Mouse (Mus musculus) small intestine, adult 2 months (tissue): ENCODE data around the gene Napsa. TPM values are rescaled to one million over a fixed set of nuclear protein-coding genes. Genes with fewer than 3 reads are reported as not detected.

Source experiments
- H3K27ac ChIP-seq: fragments of 200-500 bp; 2 replicates; pipeline ENCODE4 v1.5.1; 2012; ENCODE audit warnings: low read depth, low read length, control low read depth, inconsistent platforms; ENCODE audit not compliant: insufficient read depth
- H3K27me3 ChIP-seq: fragments of 200-500 bp; 2 replicates; pipeline ENCODE4 v1.6.1; 2012; ENCODE audit warnings: mild to moderate bottlenecking, moderate library complexity, low read length, inconsistent platforms; ENCODE audit not compliant: control insufficient read depth, insufficient read depth
- H3K36me3 ChIP-seq: fragments of 200-500 bp; 2 replicates; pipeline ENCODE4 v1.6.1; 2012; ENCODE audit warnings: mild to moderate bottlenecking, low read length, control low read depth, inconsistent platforms; ENCODE audit not compliant: control insufficient read depth, insufficient read depth
- H3K4me1 ChIP-seq: fragments of 200-500 bp; 2 replicates; pipeline ENCODE4 v1.6.1; 2012; ENCODE audit warnings: low read length, inconsistent platforms, mixed read lengths; ENCODE audit not compliant: control insufficient read depth, insufficient read depth, insufficient read length
- H3K4me3 ChIP-seq: fragments of 200-500 bp; 2 replicates; pipeline ENCODE4 v1.5.1; 2012; ENCODE audit warnings: low read depth, mild to moderate bottlenecking, control low read depth, inconsistent platforms, low read length, moderate library complexity
- CTCF ChIP-seq: fragments of 200-500 bp; IDR thresholded peaks from 2 replicates; pipeline ENCODE4 v1.5.1; 2012; ENCODE audit warnings: low read depth, mild to moderate bottlenecking, control low read depth, inconsistent platforms, low read length, moderate library complexity, mixed read lengths; ENCODE audit not compliant: insufficient replicate concordance, insufficient read length; ENCODE audit errors: extremely low read depth
- POLR2A ChIP-seq: fragments of 200-500 bp; IDR thresholded peaks from 2 replicates; pipeline ENCODE4 v1.6.1; 2012; ENCODE audit warnings: low read depth, mild to moderate bottlenecking, control low read depth, inconsistent platforms, low read length, moderate library complexity
- WGBS: fragments of 180-500 bp; shearing (Covaris S2); methylation state at CpG from one replicate; pipeline ENCODE4 v1.1.7; 2018; 5-methylcytosine and 5-hydroxymethylcytosine counted together
- polyA plus RNA-seq: library from polyadenylated mRNA; depleted of rRNA; stranded (reverse); fragments of >200 nt; gene quantifications from 2 replicates; pipeline ENCODE4 v1.2.3, GENCODE M21; 2012

The Napsa gene
- polyA plus RNA-seq, 1 experiment, result 11.1 TPM

DNA sequence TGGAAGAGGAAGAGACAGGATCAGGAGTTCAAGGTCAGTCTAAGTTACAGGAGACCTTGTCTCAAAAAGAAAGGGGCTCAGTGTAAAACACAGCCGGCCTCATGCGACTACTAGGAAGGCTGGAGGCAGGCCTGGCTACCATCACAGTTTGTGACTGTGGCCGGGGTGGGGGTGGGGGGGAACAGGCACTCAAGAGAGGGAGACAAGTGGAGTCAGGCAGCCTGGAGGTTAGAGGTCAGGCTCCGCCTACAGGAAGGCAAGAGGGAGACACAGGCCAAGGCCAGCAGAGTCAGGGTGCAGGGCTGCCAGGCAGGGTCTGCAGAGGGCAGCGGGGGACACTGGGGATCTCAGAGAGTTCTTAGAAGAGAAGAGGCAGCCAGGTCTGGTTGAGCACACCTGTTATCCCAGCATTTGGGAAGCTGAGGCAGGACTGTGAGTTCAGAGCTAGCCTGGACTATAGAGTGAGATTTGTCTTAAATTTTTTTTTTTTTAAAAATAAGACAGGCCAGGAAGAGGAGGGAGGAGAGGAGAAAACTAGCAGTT, 24.9 kb downstream of the Napsa start:
- no peak for TF ChIP-seq CTCF
- TF ChIP-seq POLR2A, result no peak
- Histone ChIP-seq H3K36me3 (no peaks in the 10 kb centered on the region), H3K4me1 (peaks cover 5% of the 10 kb centered on the region), H3K27me3 (peaks cover 14% of the 10 kb centered on the region), H3K27ac (no peak overlapping the region), H3K4me3 (no peak overlapping the region)
- 46% methylated on average over 5 of the region's 5 CpGs for WGBS

DNA sequence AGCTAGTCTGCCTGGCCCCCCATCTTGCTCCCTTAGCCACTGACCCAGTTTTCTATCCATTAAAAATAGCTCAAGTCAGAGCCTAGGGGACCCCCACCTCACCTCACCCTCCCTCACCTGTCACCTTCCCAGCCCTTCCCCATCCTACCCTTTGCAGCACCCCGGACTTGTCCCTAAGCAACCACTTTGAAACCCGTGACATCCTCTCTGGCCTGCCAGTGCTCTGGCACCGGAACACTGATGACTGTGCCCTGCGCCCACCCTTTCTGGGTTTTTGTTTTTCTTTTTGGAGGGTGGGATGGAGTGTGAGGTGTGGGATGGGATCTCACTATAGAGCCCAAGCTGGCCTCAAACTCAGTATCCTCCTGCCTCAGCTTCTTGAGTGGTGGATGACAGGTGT, 25.5 kb downstream of the Napsa start:
- H3K27ac ChIP-seq, result no peak overlapping the region
- peaks cover 10% of the 10 kb centered on the region for H3K27me3 ChIP-seq
- H3K4me1 ChIP-seq, result peaks cover 5% of the 10 kb centered on the region
- TF ChIP-seq POLR2A (no peak), CTCF (no peak)
- no peaks in the 10 kb centered on the region for H3K36me3 ChIP-seq
- no peak overlapping the region for H3K4me3 ChIP-seq
- 82% methylated on average over 4 of the region's 4 CpGs for WGBS

DNA sequence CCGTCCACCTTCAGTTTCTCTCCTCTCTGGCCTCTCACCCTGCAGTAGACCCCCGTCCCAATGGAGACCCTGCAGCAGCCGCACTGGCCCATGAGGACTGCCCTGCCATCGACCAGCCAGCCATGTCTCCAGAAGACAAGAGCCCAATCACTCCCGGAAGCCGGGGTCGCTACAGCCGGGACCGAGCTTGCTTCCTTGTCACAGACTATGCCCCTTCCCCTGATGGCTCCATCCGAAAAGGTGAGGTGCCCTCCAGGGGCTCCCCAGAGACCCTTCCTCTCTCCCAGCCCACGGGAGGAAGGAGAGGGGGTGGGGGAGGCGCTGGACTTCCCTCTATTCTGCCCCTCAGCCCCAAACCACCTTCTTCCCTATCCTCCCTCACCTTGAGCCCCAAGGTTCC, 26.2 kb downstream of the Napsa start:
- H3K4me1 ChIP-seq, result peaks cover 5% of the 10 kb centered on the region
- WGBS, result 74% methylated on average over 12 of the region's 12 CpGs
- peaks cover 11% of the 10 kb centered on the region for H3K27me3 ChIP-seq
- no peaks in the 10 kb centered on the region for H3K36me3 ChIP-seq
- TF ChIP-seq CTCF (no peak), POLR2A (no peak)
- H3K4me3 ChIP-seq, result no peak overlapping the region
- no peak overlapping the region for H3K27ac ChIP-seq

DNA sequence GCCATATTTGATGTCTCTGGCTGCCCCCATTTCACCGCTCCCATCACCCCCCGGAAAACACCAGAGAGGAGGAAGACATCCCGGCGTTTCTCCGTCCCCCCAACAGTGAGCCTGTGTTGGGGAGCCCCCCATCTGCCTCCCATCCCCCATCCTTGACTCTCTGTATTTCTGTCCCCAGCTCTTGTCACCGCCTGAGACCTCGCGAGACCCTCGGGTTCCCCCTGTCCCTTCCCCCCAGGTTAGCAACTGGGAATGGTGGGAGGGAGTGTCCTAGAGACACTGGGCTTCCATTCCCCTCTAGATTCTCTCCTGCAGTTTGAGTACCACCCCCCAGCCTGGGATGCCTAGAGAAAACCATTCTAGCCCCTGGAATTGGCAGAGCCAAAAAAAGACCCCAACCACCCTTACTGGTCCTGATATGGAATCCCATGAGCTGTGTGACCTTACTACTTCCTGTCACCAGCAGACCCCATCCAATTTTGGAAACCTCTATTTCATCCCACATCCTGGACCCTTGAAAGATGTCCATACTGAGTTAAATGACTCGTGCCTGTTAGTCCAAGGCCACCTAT, 28.6 kb downstream of the Napsa start:
- TF ChIP-seq CTCF, result no peak
- TF ChIP-seq POLR2A, result no peak
- H3K4me1 ChIP-seq, result no peaks in the 10 kb centered on the region
- peaks cover 11% of the 10 kb centered on the region for H3K36me3 ChIP-seq
- H3K4me3 ChIP-seq, result no peak overlapping the region
- peaks cover 14% of the 10 kb centered on the region for H3K27me3 ChIP-seq
- no peak overlapping the region for H3K27ac ChIP-seq
- WGBS, result 77% methylated on average over 10 of the region's 10 CpGs

DNA sequence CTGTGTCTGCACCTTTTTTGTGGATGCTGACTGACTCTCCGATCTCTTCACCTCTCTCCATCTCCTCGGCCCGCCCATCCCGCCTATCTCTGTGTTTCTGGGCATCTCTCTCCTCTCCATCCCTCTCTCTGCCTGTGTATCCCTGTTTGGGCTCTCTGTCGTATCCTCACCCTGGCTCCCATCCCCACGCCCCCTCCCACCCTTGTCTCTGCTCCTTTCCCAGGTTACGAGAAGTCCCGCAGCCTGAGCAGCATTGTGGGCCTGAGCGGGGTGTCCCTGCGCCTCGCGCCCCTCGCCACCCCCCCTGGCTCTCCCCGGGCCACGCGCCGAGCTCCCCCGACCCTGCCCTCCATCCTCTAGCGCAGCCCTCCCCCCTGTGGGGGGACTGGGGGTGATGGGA, 29.5 kb downstream of the Napsa start:
- WGBS, result 18% methylated on average over 18 of the region's 19 CpGs
- H3K4me1 ChIP-seq, result no peaks in the 10 kb centered on the region; the same call in none of the 2 replicates
- H3K27ac ChIP-seq, result no peak overlapping the region
- no peak overlapping the region for H3K4me3 ChIP-seq
- TF ChIP-seq CTCF, result no peak
- no peak for TF ChIP-seq POLR2A
- peaks cover 17% of the 10 kb centered on the region for H3K36me3 ChIP-seq
- peaks cover 14% of the 10 kb centered on the region for H3K27me3 ChIP-seq

DNA sequence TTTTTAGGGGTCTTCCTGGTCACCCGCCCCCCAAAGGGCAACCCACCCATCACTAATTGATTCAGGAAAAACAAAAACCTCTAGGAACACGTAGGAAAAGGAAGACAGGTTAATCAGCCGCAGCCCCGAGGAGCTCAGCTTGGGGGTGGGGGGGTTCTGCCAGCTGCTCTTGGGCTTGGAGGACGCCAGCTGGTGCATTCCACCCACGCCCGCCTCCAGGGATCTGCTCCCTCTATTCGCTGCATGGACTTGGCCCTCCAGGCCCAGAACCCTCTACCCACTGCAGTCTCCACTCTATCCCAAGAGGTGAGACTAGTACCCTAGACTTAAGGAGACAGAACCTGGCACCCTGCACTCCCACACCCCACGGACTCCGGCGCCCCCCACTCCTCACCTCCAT, 30.3 kb downstream of the Napsa start:
- Histone ChIP-seq H3K27me3 (peaks cover 14% of the 10 kb centered on the region), H3K4me3 (no peak overlapping the region), H3K4me1 (no peaks in the 10 kb centered on the region; the same call in none of the 2 replicates), H3K36me3 (peaks cover 25% of the 10 kb centered on the region), H3K27ac (no peak overlapping the region)
- WGBS, result 12% methylated on average over 11 of the region's 11 CpGs
- TF ChIP-seq CTCF (no peak), POLR2A (no peak)

DNA sequence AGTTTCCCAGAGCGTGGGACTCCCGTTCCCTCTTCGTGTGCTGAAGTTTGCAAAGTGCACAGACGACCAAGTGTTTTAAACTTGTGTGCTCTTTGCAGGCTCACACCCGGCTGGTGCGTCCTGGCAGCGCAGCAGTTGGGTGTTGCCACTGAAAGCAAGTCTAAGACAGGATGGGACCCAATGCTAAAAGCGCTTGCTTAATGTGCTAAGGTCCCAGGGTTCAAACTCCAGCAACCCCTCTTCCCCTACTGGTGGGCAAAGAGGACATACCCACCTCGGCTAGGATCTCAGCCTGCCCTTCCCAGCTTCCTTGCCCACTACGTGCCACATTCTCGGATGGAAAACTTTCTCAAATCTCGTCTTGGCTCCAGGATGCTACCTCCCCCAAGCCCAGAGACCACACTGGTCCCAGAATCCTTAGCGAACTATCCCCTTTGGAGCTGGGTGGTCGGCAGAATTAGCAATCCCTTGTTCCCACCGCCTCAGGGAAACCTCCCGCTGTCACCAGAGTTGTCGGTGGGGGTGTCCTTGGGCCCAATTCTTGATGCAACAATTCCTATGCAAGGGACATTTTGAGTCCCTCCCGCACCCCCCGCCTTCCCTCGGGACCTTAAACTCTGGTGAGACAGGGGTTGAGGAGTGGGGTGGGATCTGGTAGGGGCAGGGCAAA, 31.1 kb downstream of the Napsa start:
- Histone ChIP-seq H3K27me3 (peaks cover 14% of the 10 kb centered on the region), H3K4me3 (no peak overlapping the region), H3K36me3 (peaks cover 34% of the 10 kb centered on the region), H3K4me1 (no peaks in the 10 kb centered on the region; the same call in none of the 2 replicates), H3K27ac (no peak overlapping the region)
- WGBS, result 8% methylated on average over 20 of the region's 20 CpGs
- TF ChIP-seq POLR2A, result no peak
- no peak for TF ChIP-seq CTCF

DNA sequence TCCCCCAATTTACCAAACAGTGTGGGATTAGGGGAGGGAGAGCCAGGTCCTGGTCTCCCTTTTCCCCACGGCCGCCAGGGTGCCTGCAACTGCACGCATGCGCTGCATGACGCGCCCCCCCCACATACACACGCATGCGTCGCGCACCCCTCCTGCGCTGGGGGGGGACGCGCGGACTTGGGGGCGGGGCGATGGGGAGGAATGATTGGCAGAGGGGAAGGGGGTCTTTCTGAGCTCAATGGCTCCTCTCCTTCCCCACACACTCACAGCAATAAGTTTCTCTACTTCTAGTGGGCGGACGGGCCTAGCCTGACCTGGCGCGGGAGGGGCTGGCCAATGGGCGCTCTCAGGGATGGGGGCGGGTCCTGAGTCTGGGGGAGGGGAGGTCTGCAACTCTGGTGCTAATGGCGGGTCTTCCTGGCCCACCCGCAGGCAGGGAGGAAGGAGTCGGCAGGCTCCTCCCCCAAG, 32.0 kb downstream of the Napsa start:
- peaks cover 14% of the 10 kb centered on the region for H3K27me3 ChIP-seq
- H3K4me3 ChIP-seq, result peak overlapping the region; percentile 24; the same call in 1 of the 2 replicates
- no peak overlapping the region for H3K27ac ChIP-seq
- H3K36me3 ChIP-seq, result peaks cover 41% of the 10 kb centered on the region
- H3K4me1 ChIP-seq, result no peaks in the 10 kb centered on the region; the same call in none of the 2 replicates
- 12% methylated on average over 25 of the region's 25 CpGs for WGBS
- TF ChIP-seq CTCF (no peak), POLR2A (no peak)
